Mouse (Mus musculus) embryonic facial prominence, embryonic 13.5 days (tissue): ENCODE measurements at regions not wholly inside any gene's neighbourhood (a gene's known extent, or its start where the extent isn't known, plus 50 kb on each side); places are given as distances from the start of the nearest gene placed in this dataset.

Source experiments
- ATAC-seq: fragments of 200-750 bp; cut with Nextera tagmentation; 2 replicates; pipeline ENCODE4 v1.8.0; 2017; ENCODE audit warnings: low read depth; ENCODE audit not compliant: insufficient number of reproducible peaks, insufficient read depth, low FRiP score, low TSS enrichment
- H3K27ac ChIP-seq: fragments of 300-500 bp; sonication (generic); 2 replicates; pipeline ENCODE4 v1.5.1; 2015; ENCODE audit warnings: moderate library complexity, mild to moderate bottlenecking, inconsistent platforms
- H3K27me3 ChIP-seq: fragments of 300-500 bp; sonication (generic); 2 replicates; pipeline ENCODE4 v1.6.1; 2015; ENCODE audit warnings: mild to moderate bottlenecking, inconsistent platforms
- H3K36me3 ChIP-seq: fragments of 300-500 bp; sonication (generic); 2 replicates; pipeline ENCODE4 v1.6.1; 2015; ENCODE audit warnings: mild to moderate bottlenecking, inconsistent platforms
- H3K4me1 ChIP-seq: fragments of 300-500 bp; sonication (generic); 2 replicates; pipeline ENCODE4 v1.6.1; 2015; ENCODE audit warnings: inconsistent platforms
- H3K4me2 ChIP-seq: fragments of 300-500 bp; sonication (generic); 2 replicates; pipeline ENCODE4 v1.6.1; 2015; ENCODE audit warnings: moderate library complexity, mild to moderate bottlenecking, inconsistent platforms
- H3K4me3 ChIP-seq: fragments of 300-500 bp; sonication (generic); 2 replicates; pipeline ENCODE4 v1.5.1; 2015; ENCODE audit warnings: mild to moderate bottlenecking, inconsistent platforms
- H3K9ac ChIP-seq: fragments of 300-500 bp; sonication (generic); 2 replicates; pipeline ENCODE4 v1.6.1; 2015; ENCODE audit warnings: mild to moderate bottlenecking, inconsistent platforms
- H3K9me3 ChIP-seq: fragments of 300-500 bp; sonication (generic); 2 replicates; pipeline ENCODE4 v1.6.1; 2016; ENCODE audit warnings: inconsistent platforms
- WGBS: fragments of 180-500 bp; shearing (Covaris S2); methylation state at CpG from one replicate; pipeline ENCODE4 v1.1.7; 2015; ENCODE audit warnings: mixed read lengths; 5-methylcytosine and 5-hydroxymethylcytosine counted together

DNA sequence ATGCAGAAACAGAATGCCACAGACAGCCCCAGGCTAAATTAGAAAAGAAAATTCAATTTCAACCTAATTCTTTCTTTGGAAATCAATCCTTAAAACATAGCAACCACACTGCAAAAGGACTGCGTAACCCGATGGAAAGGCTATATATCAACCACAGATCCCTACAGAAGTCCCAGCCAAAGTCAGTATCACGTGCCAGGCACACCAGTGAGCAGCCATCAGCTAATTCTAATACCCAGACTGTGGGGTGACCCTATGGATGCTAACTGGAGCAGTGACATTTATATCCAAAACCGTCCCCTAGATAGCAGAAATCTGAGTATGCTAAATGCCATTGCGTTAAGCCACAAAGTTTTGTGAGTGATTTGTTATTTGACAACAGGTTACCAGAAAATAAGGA, 286.5 kb upstream of the N6amt1 start:
- Histone ChIP-seq H3K4me1 (peaks cover 4% of the 10 kb centered on the region; the same call in 1 of the 2 replicates), H3K4me3 (no peak overlapping the region), H3K9ac (no peak overlapping the region), H3K27ac (no peak overlapping the region), H3K9me3 (no peaks in the 10 kb centered on the region), H3K27me3 (no peaks in the 10 kb centered on the region), H3K36me3 (no peaks in the 10 kb centered on the region), H3K4me2 (no peak overlapping the region)
- ATAC-seq = no peak
- 68% methylated on average over 5 of the region's 5 CpGs for WGBS

DNA sequence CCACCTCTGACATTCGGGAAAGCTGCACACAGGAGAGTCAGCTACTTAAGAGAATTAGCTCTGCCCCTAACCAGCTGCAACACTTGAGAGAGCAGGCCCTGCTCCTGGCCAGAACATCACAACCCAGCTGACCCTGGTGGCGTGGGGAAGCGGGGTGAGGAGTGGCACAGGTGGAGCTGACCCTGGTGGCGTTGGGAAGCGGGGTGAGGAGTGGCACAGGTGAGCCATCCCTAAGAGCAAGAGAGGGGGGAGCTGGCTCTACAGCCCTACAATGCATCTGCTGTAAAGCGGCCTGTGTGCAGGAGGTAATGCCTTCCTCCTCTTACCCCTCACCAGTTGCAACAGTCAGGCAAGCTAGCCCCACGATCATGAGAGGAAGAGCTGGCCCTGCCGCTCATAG, 293.5 kb upstream of the N6amt1 start:
- 92% methylated on average over 8 of the region's 8 CpGs for WGBS
- Histone ChIP-seq H3K27me3 (no peaks in the 10 kb centered on the region), H3K9ac (no peak overlapping the region), H3K27ac (no peak overlapping the region), H3K36me3 (no peaks in the 10 kb centered on the region), H3K4me2 (no peak overlapping the region), H3K4me1 (no peaks in the 10 kb centered on the region), H3K4me3 (no peak overlapping the region), H3K9me3 (no peaks in the 10 kb centered on the region)
- ATAC-seq = no peak

DNA sequence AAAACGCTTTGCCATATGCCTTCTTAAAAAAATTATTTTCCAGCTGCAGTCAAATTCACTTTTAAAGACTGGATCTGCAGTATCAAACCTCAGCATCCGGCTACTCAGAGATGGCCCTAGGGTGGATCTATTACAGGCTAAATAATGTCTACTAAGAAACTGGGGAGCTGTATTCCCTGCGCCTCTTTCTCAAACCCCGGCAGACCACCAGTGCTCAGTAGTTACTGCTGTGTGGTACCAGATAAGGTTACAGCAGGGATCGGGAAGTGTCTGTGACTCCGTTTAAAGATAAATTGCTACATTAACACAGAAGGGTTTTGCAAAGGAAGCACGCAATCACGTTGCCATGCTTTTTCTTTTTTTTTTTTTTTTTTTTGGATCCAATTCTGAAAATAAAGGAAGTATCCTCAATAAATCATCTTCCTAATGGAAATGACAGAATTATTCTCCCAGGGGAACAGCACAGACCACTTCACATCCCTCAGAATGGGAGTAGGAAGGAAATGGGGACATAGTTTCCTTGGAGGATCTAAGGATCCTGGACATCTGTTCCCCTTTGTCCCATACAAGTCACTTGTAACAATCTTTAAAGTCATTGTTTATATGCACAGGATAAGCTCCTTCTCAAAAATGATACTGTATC, 304.1 kb upstream of the N6amt1 start:
- no peaks in the 10 kb centered on the region for H3K9me3 ChIP-seq
- no peaks in the 10 kb centered on the region for H3K36me3 ChIP-seq
- no peak overlapping the region for H3K9ac ChIP-seq
- H3K4me1 ChIP-seq = no peaks in the 10 kb centered on the region
- ATAC-seq = no peak
- no peak overlapping the region for H3K27ac ChIP-seq
- 68% methylated on average over 8 of the region's 8 CpGs for WGBS
- no peaks in the 10 kb centered on the region for H3K27me3 ChIP-seq
- no peak overlapping the region for H3K4me3 ChIP-seq
- no peak overlapping the region for H3K4me2 ChIP-seq

DNA sequence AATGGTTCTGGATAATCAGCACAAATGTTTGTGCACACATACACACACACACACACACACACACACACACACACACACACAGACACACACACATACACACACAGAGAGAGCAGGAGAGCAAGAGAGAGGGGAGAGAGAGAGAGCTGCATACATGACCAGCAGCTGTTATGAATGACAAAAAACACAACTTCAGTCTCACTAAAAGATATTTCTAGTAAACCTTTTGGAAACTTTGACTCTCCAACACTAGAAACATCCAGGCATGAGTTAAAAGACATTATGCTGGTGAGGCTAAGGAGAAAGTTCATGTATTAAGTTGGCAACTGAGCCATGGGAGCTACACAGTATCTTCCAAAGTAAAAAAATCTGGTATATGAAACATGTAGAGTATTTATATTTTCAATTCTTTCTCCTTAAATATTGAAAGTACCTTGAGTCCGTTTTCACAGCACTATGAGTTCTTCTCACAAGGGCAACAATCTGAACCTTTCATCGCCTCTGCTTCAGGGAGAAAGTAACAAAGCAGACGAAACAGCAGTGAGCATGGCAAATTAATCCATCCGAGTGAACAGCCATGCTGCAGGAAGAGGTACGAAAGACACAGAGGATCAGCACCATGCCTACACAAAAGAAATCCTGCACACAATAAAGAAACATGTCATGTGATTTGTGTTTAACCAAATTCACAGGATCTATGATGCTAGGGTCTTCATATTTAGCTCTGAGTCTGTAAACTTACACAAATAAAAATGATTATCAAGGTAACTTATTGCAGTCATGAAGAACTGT, 309.0 kb upstream of the N6amt1 start:
- no peak for ATAC-seq
- 65% methylated on average over 5 of the region's 5 CpGs for WGBS
- no peaks in the 10 kb centered on the region for H3K27me3 ChIP-seq

DNA sequence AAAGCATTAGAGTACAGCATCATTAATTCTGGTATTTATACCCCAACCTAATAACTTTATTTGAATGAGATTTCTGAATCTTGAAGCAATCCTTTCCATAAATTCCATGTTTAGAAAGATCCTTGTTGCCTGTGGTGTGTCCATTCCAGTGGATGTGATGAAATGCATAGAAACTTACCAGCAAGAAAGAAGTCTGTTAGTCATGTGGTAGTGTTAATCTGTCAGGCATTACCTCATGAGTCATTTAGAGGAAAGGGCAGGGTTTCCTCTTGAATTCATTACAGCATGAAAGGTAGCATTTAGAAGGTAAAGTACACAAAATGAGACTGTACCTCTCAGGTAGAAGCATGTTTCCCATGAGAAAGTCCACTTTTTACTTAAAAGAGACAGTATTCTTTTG, 310.3 kb upstream of the N6amt1 start:
- H3K9ac ChIP-seq = no peak overlapping the region
- no peak for ATAC-seq
- H3K27ac ChIP-seq = no peak overlapping the region
- H3K4me2 ChIP-seq = no peak overlapping the region
- no peaks in the 10 kb centered on the region for H3K4me1 ChIP-seq
- no peaks in the 10 kb centered on the region for H3K36me3 ChIP-seq
- no peaks in the 10 kb centered on the region for H3K27me3 ChIP-seq
- H3K4me3 ChIP-seq = no peak overlapping the region
- H3K9me3 ChIP-seq = no peaks in the 10 kb centered on the region

More for the DNA sequence above, 309.0 kb upstream of the N6amt1 start:
- no peak overlapping the region for H3K9ac ChIP-seq
- no peaks in the 10 kb centered on the region for H3K9me3 ChIP-seq
- no peaks in the 10 kb centered on the region for H3K36me3 ChIP-seq
- no peak overlapping the region for H3K4me2 ChIP-seq
- no peak overlapping the region for H3K27ac ChIP-seq
- no peaks in the 10 kb centered on the region for H3K4me1 ChIP-seq
- H3K4me3 ChIP-seq = no peak overlapping the region

DNA sequence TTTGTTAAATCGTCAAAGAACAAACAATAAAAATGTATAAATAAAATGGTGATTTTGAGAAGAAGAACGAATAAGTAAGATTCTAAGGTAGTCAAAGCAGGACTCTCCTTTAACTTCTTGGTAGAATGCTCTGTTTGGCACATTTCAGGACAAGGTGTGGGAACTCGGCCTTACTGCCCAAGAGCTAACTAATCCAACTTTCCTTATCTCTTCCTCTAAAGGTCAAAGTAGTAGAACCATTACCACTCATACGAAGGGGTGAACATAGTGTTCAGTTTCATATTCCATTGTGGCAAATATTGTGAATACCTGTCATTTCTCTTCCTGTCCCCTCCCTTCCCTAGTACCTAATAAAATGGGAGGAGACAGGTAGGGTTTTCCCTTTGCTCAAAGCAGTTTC, 313.6 kb upstream of the N6amt1 start:
- no peak for ATAC-seq
- WGBS = 84% methylated on average over 4 of the region's 4 CpGs
- H3K36me3 ChIP-seq = no peaks in the 10 kb centered on the region
- H3K4me3 ChIP-seq = no peak overlapping the region
- no peaks in the 10 kb centered on the region for H3K4me1 ChIP-seq
- no peaks in the 10 kb centered on the region for H3K27me3 ChIP-seq
- H3K9me3 ChIP-seq = no peaks in the 10 kb centered on the region
- H3K9ac ChIP-seq = no peak overlapping the region
- no peak overlapping the region for H3K4me2 ChIP-seq
- H3K27ac ChIP-seq = no peak overlapping the region

DNA sequence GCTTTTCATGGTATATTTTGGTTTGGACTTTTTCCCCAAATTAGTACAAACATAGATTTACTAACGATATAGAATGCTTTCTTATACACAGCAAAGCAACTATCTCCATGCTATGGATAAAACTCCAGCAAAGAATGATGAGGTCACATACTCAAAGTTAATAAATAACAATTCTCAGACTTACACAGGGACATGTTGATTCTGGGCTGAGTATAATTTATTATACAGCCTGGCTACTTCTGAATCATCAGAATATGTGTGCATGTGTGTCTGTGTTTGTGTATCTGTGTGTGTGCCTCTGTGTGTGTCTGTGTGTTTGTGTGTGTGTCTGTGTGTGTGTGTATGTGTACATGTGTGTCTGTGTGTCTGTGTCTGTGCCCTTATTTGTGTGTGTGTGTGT, 314.1 kb upstream of the N6amt1 start:
- no peaks in the 10 kb centered on the region for H3K9me3 ChIP-seq
- H3K4me1 ChIP-seq = no peaks in the 10 kb centered on the region
- H3K27me3 ChIP-seq = no peaks in the 10 kb centered on the region
- H3K27ac ChIP-seq = no peak overlapping the region
- ATAC-seq = no peak
- no peak overlapping the region for H3K4me2 ChIP-seq
- WGBS = 82% methylated on average over 1 of the region's 1 CpGs
- no peak overlapping the region for H3K9ac ChIP-seq
- H3K36me3 ChIP-seq = no peaks in the 10 kb centered on the region
- H3K4me3 ChIP-seq = no peak overlapping the region

DNA sequence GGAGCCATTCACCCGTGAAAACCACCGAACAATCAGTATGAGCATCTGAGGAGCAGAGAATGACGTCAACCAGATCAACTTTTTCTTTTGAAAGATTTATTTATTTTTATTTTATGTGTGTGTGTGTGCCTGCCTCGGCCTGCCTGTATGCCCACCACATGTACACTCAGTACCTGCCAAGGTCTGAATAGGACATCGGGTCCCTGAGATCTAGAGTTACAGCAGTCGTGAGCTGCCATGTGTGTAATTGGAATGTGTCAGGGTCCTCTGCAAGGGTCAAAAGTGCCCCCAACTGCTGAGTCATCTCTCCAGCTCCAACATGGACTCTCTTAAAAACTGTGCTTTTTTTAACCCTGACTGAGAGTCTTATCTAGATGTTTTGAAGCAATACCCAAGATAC, 316.9 kb upstream of the N6amt1 start:
- Histone ChIP-seq H3K4me2 (no peak overlapping the region), H3K36me3 (no peaks in the 10 kb centered on the region), H3K4me3 (no peak overlapping the region), H3K27me3 (no peaks in the 10 kb centered on the region), H3K4me1 (0 out of 2 replicates have a peak, but pooled peaks cover 2% of the 10 kb centered on the region), H3K9ac (no peak overlapping the region), H3K9me3 (no peaks in the 10 kb centered on the region), H3K27ac (no peak overlapping the region)
- no peak for ATAC-seq
- WGBS = 57% methylated on average over 6 of the region's 6 CpGs

DNA sequence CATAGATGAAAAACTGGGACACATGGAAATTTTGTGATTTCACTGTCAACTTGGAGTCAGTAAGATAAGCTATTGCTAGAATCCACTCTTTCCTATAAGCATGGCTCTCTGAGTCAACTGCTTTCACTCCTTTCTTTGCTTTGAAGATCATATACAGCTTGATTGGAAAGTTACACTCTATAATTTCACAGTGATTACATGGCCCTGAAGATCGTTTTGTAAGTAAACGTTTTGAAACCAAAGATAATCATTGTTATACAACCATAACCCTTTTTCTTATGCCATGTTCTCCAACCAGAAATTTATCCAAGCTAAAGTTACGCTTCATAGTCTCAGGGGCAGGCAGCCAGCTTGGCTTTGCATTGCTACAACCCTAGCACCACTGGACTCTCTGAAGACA, 322.1 kb upstream of the N6amt1 start:
- Histone ChIP-seq H3K4me3 (no peak overlapping the region), H3K36me3 (no peaks in the 10 kb centered on the region), H3K9me3 (no peaks in the 10 kb centered on the region), H3K27ac (no peak overlapping the region), H3K9ac (no peak overlapping the region), H3K27me3 (no peaks in the 10 kb centered on the region), H3K4me2 (no peak overlapping the region), H3K4me1 (peaks cover 15% of the 10 kb centered on the region)
- 33% methylated on average over 3 of the region's 3 CpGs for WGBS
- no peak for ATAC-seq

DNA sequence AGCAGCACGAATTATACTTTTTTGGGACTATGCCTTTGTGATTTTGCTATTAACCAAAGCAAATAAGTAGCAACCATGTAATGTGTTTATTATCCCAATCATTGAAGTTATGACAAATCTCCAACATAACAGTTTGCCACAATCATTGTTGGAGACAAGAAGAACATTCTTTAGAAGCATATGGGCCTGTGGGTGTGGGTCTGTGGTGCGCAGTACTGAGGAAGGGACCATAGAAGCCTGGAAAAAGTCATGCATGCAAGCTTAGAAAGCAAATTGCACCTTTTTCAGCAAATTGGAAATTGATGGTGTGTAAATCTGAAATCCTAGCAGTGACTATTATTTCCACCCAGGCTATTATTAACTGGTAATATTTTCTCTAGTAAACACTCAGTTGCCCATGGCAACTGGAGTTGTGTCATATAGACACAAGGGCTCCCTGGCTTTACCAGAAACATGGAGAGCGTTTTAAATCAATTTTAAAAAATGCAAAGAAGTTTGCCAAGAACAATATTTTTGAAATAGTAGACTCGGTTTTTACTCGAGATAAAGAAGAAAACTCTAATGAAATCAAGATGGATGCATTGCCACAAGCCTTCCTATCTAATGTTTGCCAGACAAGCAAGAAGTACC, 325.4 kb upstream of the N6amt1 start:
- Histone ChIP-seq H3K27me3 (no peaks in the 10 kb centered on the region), H3K36me3 (no peaks in the 10 kb centered on the region), H3K27ac (0 out of 2 replicates have a peak overlapping the region, but pooled peaks have one; percentile 35), H3K9ac (no peak overlapping the region), H3K4me1 (peaks cover 15% of the 10 kb centered on the region), H3K4me3 (no peak overlapping the region), H3K9me3 (no peaks in the 10 kb centered on the region), H3K4me2 (no peak overlapping the region)
- WGBS = 39% methylated on average over 5 of the region's 5 CpGs
- 0 out of 2 replicates have a peak, but pooled peaks have one; percentile 32 for ATAC-seq

DNA sequence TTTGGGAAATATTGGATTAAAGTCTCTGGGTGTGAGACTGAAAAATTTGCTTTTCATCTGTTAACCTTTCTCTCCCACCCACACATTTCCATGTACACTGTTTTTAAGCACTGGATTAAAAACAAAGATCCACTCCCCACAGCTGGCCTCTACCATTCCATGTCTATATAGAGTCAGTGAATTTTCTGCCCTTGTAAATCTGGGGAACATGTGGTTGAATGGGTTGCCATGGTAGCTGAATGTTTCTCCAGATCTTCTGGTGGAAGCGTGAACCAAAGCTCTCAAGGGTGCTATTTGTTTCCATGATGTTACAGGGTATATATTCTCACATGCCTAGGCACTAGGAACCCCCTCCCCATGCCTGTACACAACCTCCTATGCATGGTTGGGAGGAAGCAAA, 326.4 kb upstream of the N6amt1 start:
- no peak for ATAC-seq
- WGBS = 62% methylated on average over 1 of the region's 1 CpGs

DNA sequence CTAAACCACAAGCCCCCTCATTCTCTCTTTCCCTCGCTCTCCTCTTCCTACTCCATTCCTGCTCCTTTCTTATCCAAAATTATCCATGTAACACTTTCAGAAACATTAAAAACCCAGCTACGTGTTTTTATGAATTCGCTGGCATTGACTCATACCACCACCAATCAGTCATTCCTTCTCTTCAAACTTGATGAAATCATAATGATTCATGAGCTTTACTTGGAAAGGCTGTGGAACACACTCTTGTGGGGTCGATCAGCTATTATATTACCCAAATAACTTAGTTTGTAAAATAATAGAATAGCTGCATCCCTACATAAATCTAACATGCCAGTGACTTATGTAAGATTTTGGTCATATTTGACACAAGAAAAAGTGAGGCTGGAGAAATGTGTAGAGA, 331.9 kb upstream of the N6amt1 start:
- Histone ChIP-seq H3K36me3 (no peaks in the 10 kb centered on the region), H3K9ac (no peak overlapping the region), H3K4me3 (no peak overlapping the region), H3K27me3 (no peaks in the 10 kb centered on the region), H3K4me1 (0 out of 2 replicates have a peak, but pooled peaks cover 1% of the 10 kb centered on the region), H3K27ac (no peak overlapping the region), H3K4me2 (no peak overlapping the region), H3K9me3 (no peaks in the 10 kb centered on the region)
- WGBS = 89% methylated on average over 4 of the region's 4 CpGs
- no peak for ATAC-seq

More for the DNA sequence above, 326.4 kb upstream of the N6amt1 start:
- Histone ChIP-seq H3K4me3 (no peak overlapping the region), H3K27ac (0 out of 2 replicates have a peak overlapping the region, but pooled peaks have one; percentile 4), H3K27me3 (no peaks in the 10 kb centered on the region), H3K4me2 (no peak overlapping the region), H3K4me1 (peaks cover 15% of the 10 kb centered on the region), H3K9ac (no peak overlapping the region), H3K36me3 (no peaks in the 10 kb centered on the region), H3K9me3 (no peaks in the 10 kb centered on the region)
